Mouse (Mus musculus) intestine, embryonic 15.5 days (tissue): Measurements from ENCODE around the gene Adora2a. TPM values are rescaled to one million over a fixed set of nuclear protein-coding genes. Genes with fewer than 3 reads are reported as not detected.
"Not testable (repeated sequence)": the region's sequence is repeated elsewhere in the genome, so short reads cannot be mapped to it uniquely, and the experiment has no call there.

Experiments
- ATAC-seq: fragments of 200-750 bp; cut with Nextera tagmentation; 2 replicates; pipeline ENCODE4 v1.8.0; 2017; ENCODE audit warnings: moderate TSS enrichment, moderate library complexity
- H3K27ac ChIP-seq: fragments of 300-500 bp; sonication (generic); 2 replicates; pipeline ENCODE4 v1.5.1; 2015; ENCODE audit warnings: mild to moderate bottlenecking, inconsistent platforms
- H3K27me3 ChIP-seq: fragments of 300-500 bp; sonication (generic); replicated peaks from 2 replicates; pipeline ENCODE4 v1.6.1; 2015; ENCODE audit warnings: inconsistent platforms
- H3K36me3 ChIP-seq: fragments of 300-500 bp; sonication (generic); 2 replicates; pipeline ENCODE4 v1.6.1; 2015; ENCODE audit warnings: inconsistent platforms
- H3K4me1 ChIP-seq: fragments of 300-500 bp; sonication (generic); replicated peaks from 2 replicates; pipeline ENCODE4 v1.6.1; 2015; ENCODE audit warnings: inconsistent platforms
- H3K4me2 ChIP-seq: fragments of 300-500 bp; sonication (generic); replicated peaks from 2 replicates; pipeline ENCODE4 v1.6.1; 2015; ENCODE audit warnings: mild to moderate bottlenecking, inconsistent platforms
- H3K4me3 ChIP-seq: fragments of 300-500 bp; sonication (generic); replicated peaks from 2 replicates; pipeline ENCODE4 v1.5.1; 2015; ENCODE audit warnings: inconsistent platforms
- H3K9ac ChIP-seq: fragments of 300-500 bp; sonication (generic); 2 replicates; pipeline ENCODE4 v1.6.1; 2015; ENCODE audit warnings: inconsistent platforms
- H3K9me3 ChIP-seq: fragments of 300-500 bp; sonication (generic); 2 replicates; pipeline ENCODE4 v1.6.1; 2016; ENCODE audit warnings: inconsistent platforms
- WGBS: fragments of 180-500 bp; shearing (Covaris S2); methylation state at CpG from one replicate; pipeline ENCODE4 v1.1.7; 2015; 5-methylcytosine and 5-hydroxymethylcytosine counted together
- polyA plus RNA-seq: library from polyadenylated mRNA; unstranded; fragments of >200 nt; fragmentation: Nextera tagmentation; extraction: Ambion mirVana; gene quantifications from 2 replicates; pipeline ENCODE4 v1.2.1, GENCODE M21; 2015

Gene Adora2a
- polyA plus RNA-seq, 1 experiment from 2014 or later = 2.5 TPM

GRCm38 (mm10) chr10:75328201-75328704 lies 11.6 kb downstream of the Adora2a start:
- WGBS = 53% methylated on average over 4 of the region's 4 CpGs
- Histone ChIP-seq H3K36me3 (no peaks in the 10 kb centered on the region), H3K4me1 (no peaks in the 10 kb centered on the region), H3K27me3 (no peaks in the 10 kb centered on the region), H3K9me3 (no peaks in the 10 kb centered on the region), H3K9ac (no peak overlapping the region), H3K27ac (no peak overlapping the region), H3K4me3 (no peak overlapping the region), H3K4me2 (no peak overlapping the region)
- ATAC-seq = no peak

GRCm38 (mm10) chr10:75332268-75332667 lies 15.6 kb downstream of the Adora2a start:
- no peak overlapping the region for H3K9ac ChIP-seq
- 90% methylated on average over 3 of the region's 3 CpGs for WGBS
- no peaks in the 10 kb centered on the region for H3K36me3 ChIP-seq
- no peak overlapping the region for H3K4me3 ChIP-seq
- no peak overlapping the region for H3K4me2 ChIP-seq
- no peaks in the 10 kb centered on the region for H3K9me3 ChIP-seq
- H3K27ac ChIP-seq = no peak overlapping the region
- H3K27me3 ChIP-seq = no peaks in the 10 kb centered on the region; the same call in 1 of the 2 replicates
- no peak for ATAC-seq
- no peaks in the 10 kb centered on the region for H3K4me1 ChIP-seq

GRCm38 (mm10) chr10:75333176-75333776 lies 16.6 kb downstream of the Adora2a start:
- no peak for ATAC-seq
- no peaks in the 10 kb centered on the region for H3K4me1 ChIP-seq
- H3K4me3 ChIP-seq = no peak overlapping the region
- 91% methylated on average over 23 of the region's 23 CpGs for WGBS
- H3K4me2 ChIP-seq = no peak overlapping the region
- no peaks in the 10 kb centered on the region for H3K9me3 ChIP-seq
- no peaks in the 10 kb centered on the region; the same call in 1 of the 2 replicates for H3K27me3 ChIP-seq
- no peak overlapping the region for H3K27ac ChIP-seq
- H3K9ac ChIP-seq = no peak overlapping the region
- H3K36me3 ChIP-seq = no peaks in the 10 kb centered on the region

- no peaks in the 10 kb centered on the region; the same call in 1 of the 2 replicates for H3K27me3 ChIP-seq
- no peaks in the 10 kb centered on the region for H3K4me1 ChIP-seq
- 59% methylated on average over 7 of the region's 7 CpGs for WGBS
- ATAC-seq = no peak
- H3K4me3 ChIP-seq = no peak overlapping the region
- no peak overlapping the region for H3K27ac ChIP-seq
- no peak overlapping the region for H3K9ac ChIP-seq
- no peak overlapping the region for H3K4me2 ChIP-seq
- no peaks in the 10 kb centered on the region for H3K9me3 ChIP-seq
- no peaks in the 10 kb centered on the region for H3K36me3 ChIP-seq
Measured at GRCm38 (mm10) chr10:75334175-75334574, 17.5 kb downstream of the Adora2a start.

GRCm38 (mm10) chr10:75335075-75335474 lies 18.4 kb downstream of the Adora2a start:
- Histone ChIP-seq H3K4me2 (no peak overlapping the region), H3K9me3 (no peaks in the 10 kb centered on the region), H3K36me3 (no peaks in the 10 kb centered on the region), H3K27me3 (no peaks in the 10 kb centered on the region; the same call in 1 of the 2 replicates), H3K4me3 (no peak overlapping the region), H3K4me1 (no peaks in the 10 kb centered on the region), H3K9ac (no peak overlapping the region), H3K27ac (no peak overlapping the region)
- ATAC-seq = no peak
- WGBS = 79% methylated on average over 6 of the region's 6 CpGs

GRCm38 (mm10) chr10:75337231-75337630 lies 20.6 kb downstream of the Adora2a start:
- H3K4me3 ChIP-seq = no peak overlapping the region
- H3K36me3 ChIP-seq = no peaks in the 10 kb centered on the region
- H3K27ac ChIP-seq = no peak overlapping the region
- H3K9ac ChIP-seq = no peak overlapping the region
- ATAC-seq = no peak
- no peak overlapping the region for H3K4me2 ChIP-seq
- 68% methylated on average over 10 of the region's 10 CpGs for WGBS
- no peaks in the 10 kb centered on the region for H3K9me3 ChIP-seq
- H3K4me1 ChIP-seq = no peaks in the 10 kb centered on the region
- no peaks in the 10 kb centered on the region; the same call in 1 of the 2 replicates for H3K27me3 ChIP-seq

- no peak overlapping the region for H3K4me3 ChIP-seq
- no peak for ATAC-seq
- H3K9me3 ChIP-seq = no peaks in the 10 kb centered on the region
- H3K4me1 ChIP-seq = no peaks in the 10 kb centered on the region
- H3K4me2 ChIP-seq = no peak overlapping the region
- no peaks in the 10 kb centered on the region; the same call in 1 of the 2 replicates for H3K27me3 ChIP-seq
- WGBS = 80% methylated on average over 5 of the region's 5 CpGs
- H3K36me3 ChIP-seq = no peaks in the 10 kb centered on the region
- no peak overlapping the region for H3K27ac ChIP-seq
- H3K9ac ChIP-seq = no peak overlapping the region
Measured at GRCm38 (mm10) chr10:75338852-75339251, 22.2 kb downstream of the Adora2a start.

GRCm38 (mm10) chr10:75339377-75339776 lies 22.7 kb downstream of the Adora2a start:
- no peaks in the 10 kb centered on the region for H3K36me3 ChIP-seq
- H3K27me3 ChIP-seq = no peaks in the 10 kb centered on the region; the same call in 1 of the 2 replicates
- no peak overlapping the region for H3K4me3 ChIP-seq
- H3K4me1 ChIP-seq = no peaks in the 10 kb centered on the region
- 86% methylated on average over 7 of the region's 7 CpGs for WGBS
- H3K9me3 ChIP-seq = no peaks in the 10 kb centered on the region
- ATAC-seq = no peak
- H3K4me2 ChIP-seq = no peak overlapping the region
- no peak overlapping the region for H3K27ac ChIP-seq
- no peak overlapping the region for H3K9ac ChIP-seq

- no peak overlapping the region for H3K4me2 ChIP-seq
- no peak for ATAC-seq
- no peak overlapping the region for H3K27ac ChIP-seq
- no peak overlapping the region for H3K9ac ChIP-seq
- no peaks in the 10 kb centered on the region for H3K36me3 ChIP-seq
- 32% methylated on average over 8 of the region's 8 CpGs for WGBS
- H3K9me3 ChIP-seq = no peaks in the 10 kb centered on the region
- H3K4me3 ChIP-seq = no peak overlapping the region
- no peaks in the 10 kb centered on the region for H3K4me1 ChIP-seq
- H3K27me3 ChIP-seq = no peaks in the 10 kb centered on the region
Measured at GRCm38 (mm10) chr10:75341936-75342335, 25.3 kb downstream of the Adora2a start.

GRCm38 (mm10) chr10:75344563-75344962 lies 27.9 kb downstream of the Adora2a start:
- peak; percentile 39 for ATAC-seq
- WGBS = 56% methylated on average over 1 of the region's 1 CpGs
- H3K4me2 ChIP-seq, H3K9ac ChIP-seq, H3K9me3 ChIP-seq, H3K27ac ChIP-seq, H3K27me3 ChIP-seq, H3K4me1 ChIP-seq, H3K36me3 ChIP-seq, H3K4me3 ChIP-seq: not testable (repeated sequence)

- Histone ChIP-seq H3K4me3 (no peak overlapping the region), H3K9ac (no peak overlapping the region), H3K27me3 (no peaks in the 10 kb centered on the region), H3K4me1 (no peaks in the 10 kb centered on the region), H3K36me3 (no peaks in the 10 kb centered on the region), H3K4me2 (no peak overlapping the region), H3K9me3 (no peaks in the 10 kb centered on the region), H3K27ac (no peak overlapping the region)
- WGBS = 52% methylated on average over 2 of the region's 2 CpGs
- no peak for ATAC-seq
Measured at GRCm38 (mm10) chr10:75345265-75345664, 28.6 kb downstream of the Adora2a start.

- WGBS = 84% methylated on average over 5 of the region's 5 CpGs
- H3K9me3 ChIP-seq = no peaks in the 10 kb centered on the region
- no peak for ATAC-seq
Measured at GRCm38 (mm10) chr10:75350564-75350963, 33.9 kb downstream of the Adora2a start.

GRCm38 (mm10) chr10:75352541-75352940 lies 35.9 kb downstream of the Adora2a start:
- Histone ChIP-seq H3K27me3 (no peaks in the 10 kb centered on the region), H3K4me1 (no peaks in the 10 kb centered on the region), H3K4me2 (no peak overlapping the region), H3K36me3 (no peaks in the 10 kb centered on the region), H3K4me3 (no peak overlapping the region), H3K9ac (no peak overlapping the region), H3K9me3 (no peaks in the 10 kb centered on the region), H3K27ac (no peak overlapping the region)
- ATAC-seq = no peak
- WGBS = 95% methylated on average over 12 of the region's 12 CpGs

More at GRCm38 (mm10) chr10:75350564-75350963, 33.9 kb downstream of the Adora2a start:
- no peak overlapping the region for H3K9ac ChIP-seq
- H3K4me3 ChIP-seq = no peak overlapping the region
- no peak overlapping the region for H3K27ac ChIP-seq
- no peaks in the 10 kb centered on the region for H3K4me1 ChIP-seq
- H3K27me3 ChIP-seq = no peaks in the 10 kb centered on the region
- H3K4me2 ChIP-seq = no peak overlapping the region
- no peaks in the 10 kb centered on the region for H3K36me3 ChIP-seq
